Mouse (Mus musculus): Measurements from ENCODE around the gene Lpo. TPM values are rescaled to one million over a fixed set of nuclear protein-coding genes. Genes with fewer than 3 reads are reported as not detected.

Lpo gene
- polyA plus RNA-seq, 1 experiment = not detected

DNA sequence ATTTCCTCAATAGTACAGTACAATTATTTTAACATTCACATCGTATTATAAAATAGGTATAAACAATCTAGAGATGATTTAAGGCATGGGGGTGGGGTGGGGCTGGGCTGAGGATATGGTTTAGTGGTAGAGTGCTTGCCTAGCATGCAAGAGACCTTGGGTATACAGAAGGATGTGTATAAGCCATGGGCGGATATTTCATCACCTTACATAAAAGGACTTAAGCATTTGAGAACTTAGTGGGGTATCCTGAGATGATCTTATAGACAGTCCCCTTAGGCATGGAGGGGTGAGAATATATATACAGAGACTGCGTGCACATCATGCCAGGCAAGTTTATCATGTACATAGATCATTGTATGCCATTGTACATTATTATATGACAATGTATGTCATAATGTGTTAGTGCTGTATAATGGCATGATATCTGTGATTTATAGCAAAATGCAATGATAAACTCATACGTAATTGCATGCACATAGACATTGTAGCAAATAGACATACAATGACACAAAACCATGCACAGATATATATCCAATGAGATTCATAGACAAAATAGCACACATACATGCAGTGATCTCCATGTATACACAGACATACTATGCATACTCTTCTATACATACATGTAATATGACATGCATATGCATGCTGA lies 69.0 kb downstream of the Lpo start:
- DNase-seq (ENCODE audit: low spot score) = no peak

DNA sequence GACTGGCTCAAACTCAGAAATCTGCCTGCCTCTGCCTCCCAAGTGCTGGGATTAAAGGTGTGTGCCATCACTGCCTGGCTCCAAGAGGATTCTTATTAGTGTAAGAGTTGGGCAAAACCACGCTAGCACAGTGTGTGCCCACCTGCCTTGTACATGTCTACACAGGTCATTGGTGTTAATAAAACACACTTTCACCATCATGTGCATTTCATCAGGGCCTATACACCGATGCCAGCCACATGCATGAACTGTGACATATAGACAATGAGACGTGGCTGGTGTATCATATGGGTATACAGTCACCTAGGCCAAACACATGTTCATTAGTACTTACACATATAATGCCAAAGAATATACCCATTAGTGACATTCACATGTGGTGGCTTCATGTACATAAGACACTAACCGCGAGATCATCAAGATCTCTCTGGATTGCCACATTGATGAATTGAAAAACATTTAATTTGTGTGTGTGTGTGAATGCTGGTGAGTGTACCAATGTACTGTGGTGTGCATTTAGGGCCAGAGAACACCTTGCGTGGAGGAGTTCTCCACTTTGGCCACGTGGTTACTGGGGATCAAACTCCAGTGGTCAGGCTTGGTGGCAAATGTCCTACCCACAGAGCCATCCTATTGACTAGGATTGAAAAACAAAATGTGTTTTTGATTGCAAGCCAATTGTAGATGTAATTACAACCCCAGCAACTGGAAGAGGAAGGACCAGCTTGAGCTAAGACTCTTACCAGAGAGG lies 69.8 kb downstream of the Lpo start:
- no peak for DNase-seq (ENCODE audit: low spot score)

DNA sequence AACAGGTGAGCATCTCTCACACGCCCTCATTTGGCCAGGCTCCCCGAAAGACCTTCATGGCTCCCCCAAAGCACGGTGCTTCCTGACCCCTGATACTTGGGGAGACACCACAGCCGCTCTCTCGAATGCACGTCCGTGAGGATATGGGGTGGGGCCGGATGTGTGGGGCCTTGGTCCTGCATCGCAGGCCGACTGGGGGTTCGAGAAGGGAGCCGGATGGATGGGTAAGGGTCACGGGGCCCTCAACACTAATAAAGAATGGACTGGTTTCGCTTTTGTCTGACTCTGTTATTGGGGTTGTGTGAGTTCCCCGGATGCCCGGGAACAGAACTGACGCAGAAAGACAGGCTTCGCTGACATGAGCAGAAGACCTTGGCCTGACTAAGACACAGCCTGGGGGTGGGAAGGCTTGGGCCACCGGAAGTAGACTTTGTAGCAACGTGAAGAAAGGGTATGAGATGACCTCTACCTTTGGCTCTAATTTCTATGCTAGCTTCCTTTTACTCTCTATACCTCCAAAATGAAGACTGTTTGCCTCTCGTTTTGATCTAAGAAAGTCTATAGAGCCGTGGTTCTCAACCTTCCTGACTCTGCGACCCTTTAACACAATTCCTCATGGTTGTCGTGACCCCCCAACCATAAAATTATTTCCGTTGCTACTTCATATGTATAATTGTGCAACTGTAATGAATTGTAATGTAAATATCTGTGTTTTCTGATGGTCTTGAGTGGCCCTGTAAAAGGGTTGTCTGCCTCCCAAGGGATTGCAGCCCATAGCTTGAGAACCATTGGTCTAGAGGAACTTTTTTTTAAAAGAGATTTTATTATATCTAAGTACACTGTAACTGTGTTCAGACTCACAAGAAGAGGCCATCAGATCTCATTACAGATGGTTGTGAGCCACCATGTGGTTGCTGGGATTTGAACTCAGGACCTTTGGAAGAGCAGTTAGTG lies 70.8 kb downstream of the Lpo start:
- DNase-seq (ENCODE audit: low spot score) = no peak

Other genes with a start within 250 kb of the Lpo start
- 26.1 and 27.2 TPM in 2 replicates for gene Mtmr4, start 236.1 kb downstream of the Lpo start, polyA plus RNA-seq (2012; rRNA removed)
- gene Hsf5, start 211.1 kb downstream of the Lpo start, polyA plus RNA-seq (2012; rRNA removed) = 0.10 TPM in 2 replicates
- 3.1 and 3.5 TPM in 2 replicates for gene Rnf43, start 165.6 kb downstream of the Lpo start, polyA plus RNA-seq (2012; rRNA removed)
- 94.2 and 98.4 TPM in 2 replicates for gene Supt4a, start 90.7 kb downstream of the Lpo start, polyA plus RNA-seq (2012; rRNA removed)
- 9.7 and 11.4 TPM in 2 replicates for gene Tspoap1, start 67.7 kb downstream of the Lpo start, polyA plus RNA-seq (2012; rRNA removed)
- gene Mpo, start 34.7 kb downstream of the Lpo start, polyA plus RNA-seq (2012; rRNA removed) = 0.46 and 1.1 TPM in 2 replicates
- gene Mks1, start 24.9 kb upstream of the Lpo start, polyA plus RNA-seq (2012; rRNA removed) = 14.6 and 19.2 TPM in 2 replicates
- not detected in 2 replicates for gene Epx, start 47.2 kb upstream of the Lpo start, polyA plus RNA-seq (2012; rRNA removed)
- gene Olfr462, start 64.0 kb upstream of the Lpo start, polyA plus RNA-seq (2012; rRNA removed) = not detected in 2 replicates
- not detected in 2 replicates for gene Olfr463, start 69.1 kb upstream of the Lpo start, polyA plus RNA-seq (2012; rRNA removed)
- not detected in 2 replicates for gene Olfr464, start 92.7 kb upstream of the Lpo start, polyA plus RNA-seq (2012; rRNA removed)
- 99.3 and 124 TPM in 2 replicates for gene Dynll2, start 159.2 kb upstream of the Lpo start, polyA plus RNA-seq (2012; rRNA removed)
- gene Srsf1, start 219.1 kb upstream of the Lpo start, polyA plus RNA-seq (2012; rRNA removed) = 240 and 325 TPM in 2 replicates
- 33.6 and 47.4 TPM in 2 replicates for gene Vezf1, start 240.0 kb upstream of the Lpo start, polyA plus RNA-seq (2012; rRNA removed)